Mouse (Mus musculus): ENCODE measurements at regions not wholly inside any gene's neighbourhood (a gene's known extent, or its start where the extent isn't known, plus 50 kb on each side); places are given as distances from the start of the nearest gene placed in this dataset.

DNA sequence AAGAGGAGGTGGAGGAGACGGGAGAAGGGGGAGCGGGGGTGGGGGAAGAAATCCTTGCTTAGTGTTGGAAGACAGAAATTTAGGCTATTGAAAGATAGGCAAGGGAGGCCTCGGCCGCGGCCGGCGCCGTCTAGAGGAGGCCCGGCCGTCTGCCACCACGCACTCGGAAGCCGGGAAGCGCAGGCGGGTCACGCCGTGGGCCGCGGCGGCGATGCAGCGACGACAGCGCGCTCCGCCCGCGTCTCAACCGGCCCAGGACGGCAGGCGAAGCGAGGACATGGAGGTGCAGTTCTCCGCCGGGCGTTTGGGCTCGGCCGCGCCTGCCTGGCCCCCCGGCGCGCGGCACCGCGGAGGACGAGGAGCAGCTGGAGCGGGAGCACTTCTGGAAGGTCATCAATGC is 95.8 kb upstream of the Cts3 start:
- TF ChIP-seq CTCF (IDR thresholded peaks at IDR 0.05; ENCODE audit: low read depth), result no peak
- no peak for TF ChIP-seq EP300 (IDR thresholded peaks at IDR 0.05; ENCODE audit: low read depth)
